Mouse (Mus musculus): ENCODE results near the gene Plbd1.

DNA sequence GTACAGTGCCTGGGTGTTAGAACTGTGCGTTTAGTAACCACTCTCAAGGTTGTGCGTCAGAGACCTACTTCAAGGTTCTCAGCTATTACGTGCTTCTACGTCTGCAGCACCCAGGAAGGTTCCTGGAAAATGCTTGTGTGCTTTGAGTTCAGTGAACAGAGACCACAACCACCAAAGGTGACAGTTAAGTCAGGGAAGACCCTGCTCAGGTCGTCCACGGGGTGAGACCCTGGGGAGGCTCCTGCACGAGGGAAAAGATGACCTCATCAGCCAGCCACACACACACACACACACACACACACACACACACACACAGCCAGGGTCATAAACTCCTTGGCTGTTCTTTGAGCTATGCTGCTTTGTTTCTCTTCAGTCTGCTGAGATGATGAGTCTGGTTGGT is 59.1 kb downstream of the Plbd1 start:
- no peak for TF ChIP-seq POLR2A (IDR thresholded peaks at IDR 0.05; ENCODE audit: low read depth, low read length)
- TF ChIP-seq CTCF (IDR thresholded peaks at IDR 0.05; ENCODE audit: extremely low read depth, insufficient read depth, insufficient read length, insufficient replicate concordance), result no peak

All from spleen, adult 2 months (tissue).